Mouse (Mus musculus) heart, adult 18-20 months (tissue): ENCODE measurements at regions not wholly inside any gene's neighbourhood (a gene's known extent, or its start where the extent isn't known, plus 50 kb on each side); places are given as distances from the start of the nearest gene placed in this dataset.
"Not testable (repeated sequence)": the region's sequence is repeated elsewhere in the genome, so short reads cannot be mapped to it uniquely, and the experiment has no call there.

Source experiments
- DNase-seq, 2 experiments: peaks; one replicate each; pipeline ENCODE4 v3.0.0; 2021 to 2022; ENCODE audit warnings: mixed read lengths in 1 of 2

- DNase-seq, result peak; percentile 26 to 40
Observed at GRCm38 (mm10) chr16:55519646-55520045, 221.9 kb upstream of the Zpld1 start.

- DNase-seq, result no peak
Observed at GRCm38 (mm10) chr16:55516994-55517393, 219.2 kb upstream of the Zpld1 start.

GRCm38 (mm10) chr16:55515228-55515696 is 217.5 kb upstream of the Zpld1 start:
- DNase-seq, result no peak

- DNase-seq, result no peak
Observed at GRCm38 (mm10) chr16:55514448-55515200, 216.8 kb upstream of the Zpld1 start.

- DNase-seq, result peak in 1 of 2 experiments; percentile 25
Observed at GRCm38 (mm10) chr16:55504796-55505413, 207.1 kb upstream of the Zpld1 start.

- no peak for DNase-seq
Observed at GRCm38 (mm10) chr16:55504274-55504673, 206.5 kb upstream of the Zpld1 start.

GRCm38 (mm10) chr16:55503273-55503672 is 205.5 kb upstream of the Zpld1 start:
- DNase-seq, result no peak

- DNase-seq, result not testable (repeated sequence)
Observed at GRCm38 (mm10) chr16:55499831-55500230, 202.0 kb upstream of the Zpld1 start.

GRCm38 (mm10) chr16:55495051-55495450 is 197.3 kb upstream of the Zpld1 start:
- peak in 1 of 2 experiments; percentile 23 for DNase-seq

GRCm38 (mm10) chr16:55494162-55494561 is 196.4 kb upstream of the Zpld1 start:
- no peak for DNase-seq

- no peak for DNase-seq
Observed at GRCm38 (mm10) chr16:55492111-55492510, 194.3 kb upstream of the Zpld1 start.

GRCm38 (mm10) chr16:55484391-55484790 is 186.6 kb upstream of the Zpld1 start:
- DNase-seq, result no peak

GRCm38 (mm10) chr16:55480745-55481144 is 183.0 kb upstream of the Zpld1 start:
- DNase-seq, result no peak

GRCm38 (mm10) chr16:55480304-55480703 is 182.5 kb upstream of the Zpld1 start:
- peak; percentile 7 to 30 for DNase-seq

GRCm38 (mm10) chr16:55476544-55477208 is 178.9 kb upstream of the Zpld1 start:
- peak; percentile 30 to 80 for DNase-seq

GRCm38 (mm10) chr16:55474950-55475525 is 177.3 kb upstream of the Zpld1 start:
- no peak for DNase-seq

- no peak for DNase-seq
Observed at GRCm38 (mm10) chr16:55471396-55471795, 173.6 kb upstream of the Zpld1 start.

- no peak for DNase-seq
Observed at GRCm38 (mm10) chr16:55470721-55471120, 172.9 kb upstream of the Zpld1 start.

GRCm38 (mm10) chr16:55469703-55470102 is 171.9 kb upstream of the Zpld1 start:
- DNase-seq, result no peak

GRCm38 (mm10) chr16:55468833-55469458 is 171.2 kb upstream of the Zpld1 start:
- DNase-seq, result peak; percentile 58 to 80

GRCm38 (mm10) chr16:55460519-55460918 is 162.7 kb upstream of the Zpld1 start:
- no peak for DNase-seq

- DNase-seq, result no peak
Observed at GRCm38 (mm10) chr16:55447581-55447980, 149.8 kb upstream of the Zpld1 start.
